In genomic region chr4:103385031-103385430, GRCm38 (mm10) we compare ENCODE assay signal across 20 mouse cellular contexts.
A peak's percentile ranks its signal among the peaks of the same experiment; 100 is the strongest.
DNase-seq lines count a peak whose midpoint lies in the region; ATAC-seq lines count a peak whose summit lies in the region.
"Had no signal": no experiment of that assay in that cellular context is flagged by ENCODE, and none has a peak within 500 bp of the region (broad histone marks: within the 10 kb centered on the region; RNA-seq: fewer than 3 reads in every experiment).

No protein-coding gene starts in this region.

- peak; percentile 14 for DNase-seq in adrenal gland, postnatal 10 days
- no peak for DNase-seq in adrenal gland, adult (ENCODE audit: inconsistent age in 2 of 2, low spot score in 1 of 2)
- no peak for DNase-seq in limb, embryonic 10.5 days (ENCODE audit: low spot score)
- peak; percentile 93 for DNase-seq in adipocyte (ENCODE audit: low spot score)
- DNase-seq in liver, embryonic 13.5 days = no peak
- no peak for DNase-seq in midbrain, embryonic 11.5 days (ENCODE audit: low spot score, missing footprints)
- no peak for DNase-seq in left cerebral cortex, postnatal 36 days (ENCODE audit: low spot score in 2 of 2)
- DNase-seq: adrenal gland, postnatal 25 days; cerebellum, adult 18-20 months; embryo, embryonic 11 days; gastrocnemius, postnatal 36 days; heart, adult 18-20 months; heart, postnatal 10 days had no signal

- no peak for ATAC-seq in limb, embryonic 12.5 days (ENCODE audit: insufficient number of reproducible peaks, insufficient read depth, low FRiP score, low TSS enrichment, low read depth)
- no peak for ATAC-seq in liver, embryonic 13.5 days (ENCODE audit: low read depth)
- no peak for ATAC-seq in midbrain, embryonic 11.5 days (ENCODE audit: low FRiP score)
- ATAC-seq: forebrain, embryonic 14.5 days had no signal

- H3K9ac ChIP-seq in limb, embryonic 12.5 days (replicated peaks) = no peak overlapping the region
- no peak overlapping the region for H3K9ac ChIP-seq in liver, embryonic 13.5 days
- no peak overlapping the region for H3K9ac ChIP-seq in midbrain, embryonic 11.5 days (ENCODE audit: low read length)
- H3K9ac ChIP-seq: embryonic facial prominence, embryonic 15.5 days; hindbrain, embryonic 14.5 days had no signal

- H3K9me3 ChIP-seq in limb, embryonic 12.5 days = no peaks in the 10 kb centered on the region
- no peaks in the 10 kb centered on the region for H3K9me3 ChIP-seq in limb, embryonic 10.5 days (replicated peaks)
- H3K9me3 ChIP-seq in liver, embryonic 13.5 days (replicated peaks) = no peaks in the 10 kb centered on the region
- no peaks in the 10 kb centered on the region for H3K9me3 ChIP-seq in midbrain, embryonic 11.5 days (ENCODE audit: control insufficient read depth, low read length)
- H3K9me3 ChIP-seq: embryonic facial prominence, embryonic 15.5 days; forebrain, embryonic 10.5 days; heart, embryonic 10.5 days had no signal

- H3K4me2 ChIP-seq in limb, embryonic 12.5 days = no peak overlapping the region
- no peak overlapping the region for H3K4me2 ChIP-seq in liver, embryonic 13.5 days
- H3K4me2 ChIP-seq in midbrain, embryonic 11.5 days = no peak overlapping the region
- H3K4me2 ChIP-seq: embryonic facial prominence, embryonic 15.5 days; hindbrain, embryonic 14.5 days had no signal

- H3K36me3 ChIP-seq in limb, embryonic 12.5 days = no peaks in the 10 kb centered on the region
- no peaks in the 10 kb centered on the region for H3K36me3 ChIP-seq in limb, embryonic 10.5 days
- no peaks in the 10 kb centered on the region for H3K36me3 ChIP-seq in liver, embryonic 13.5 days
- no peaks in the 10 kb centered on the region for H3K36me3 ChIP-seq in midbrain, embryonic 11.5 days (ENCODE audit: control insufficient read depth, insufficient read depth, low read length)
- H3K36me3 ChIP-seq: embryonic facial prominence, embryonic 15.5 days; forebrain, embryonic 10.5 days; heart, embryonic 10.5 days had no signal

- 0 out of 2 replicates have a peak, but pooled peaks cover 2% of the 10 kb centered on the region for H3K4me1 ChIP-seq in limb, embryonic 12.5 days (replicated peaks)
- H3K4me1 ChIP-seq in limb, embryonic 10.5 days = peaks cover 5% of the 10 kb centered on the region; the same call in 1 of the 2 replicates
- no peaks in the 10 kb centered on the region for H3K4me1 ChIP-seq in liver, embryonic 13.5 days (replicated peaks)
- no peaks in the 10 kb centered on the region for H3K4me1 ChIP-seq in midbrain, embryonic 11.5 days (ENCODE audit: control insufficient read depth, insufficient read depth, low read length)
- H3K4me1 ChIP-seq: embryonic facial prominence, embryonic 15.5 days; heart, embryonic 10.5 days had no signal

- 0 out of 2 replicates have a peak overlapping the region, but pooled peaks have one; percentile 5 for H3K27ac ChIP-seq in limb, embryonic 12.5 days
- no peak overlapping the region for H3K27ac ChIP-seq in limb, embryonic 10.5 days
- peak overlapping the region; percentile 78 for H3K27ac ChIP-seq in liver, embryonic 13.5 days
- no peak overlapping the region for H3K27ac ChIP-seq in midbrain, embryonic 11.5 days (ENCODE audit: low read depth, low read length)
- H3K27ac ChIP-seq: embryonic facial prominence, embryonic 15.5 days; forebrain, embryonic 10.5 days; heart, embryonic 10.5 days; hindbrain, embryonic 14.5 days had no signal

- no peak overlapping the region for H3K4me3 ChIP-seq in limb, embryonic 12.5 days (replicated peaks)
- no peak overlapping the region for H3K4me3 ChIP-seq in limb, embryonic 10.5 days
- H3K4me3 ChIP-seq in liver, embryonic 13.5 days (replicated peaks) = no peak overlapping the region
- H3K4me3 ChIP-seq in midbrain, embryonic 11.5 days (ENCODE audit: low read depth, low read length) = no peak overlapping the region
- H3K4me3 ChIP-seq: embryonic facial prominence, embryonic 15.5 days; erythroblast, embryonic 14.5 days; forebrain, embryonic 10.5 days; heart, embryonic 10.5 days had no signal

- 68% methylated on average over 4 of the region's 4 CpGs for WGBS in limb, embryonic 12.5 days
- WGBS in limb, embryonic 10.5 days = 80% methylated on average over 4 of the region's 4 CpGs
- WGBS in liver, embryonic 13.5 days (ENCODE audit: insufficient replicate concordance) = 54% methylated on average over 4 of the region's 4 CpGs
- 73% methylated on average over 4 of the region's 4 CpGs for WGBS in midbrain, embryonic 11.5 days

- no peaks in the 10 kb centered on the region for H3K27me3 ChIP-seq in limb, embryonic 12.5 days
- no peaks in the 10 kb centered on the region for H3K27me3 ChIP-seq in limb, embryonic 10.5 days (ENCODE audit: low read depth, poor library complexity, severe bottlenecking)
- H3K27me3 ChIP-seq in liver, embryonic 13.5 days = no peaks in the 10 kb centered on the region
- H3K27me3 ChIP-seq in midbrain, embryonic 11.5 days (ENCODE audit: control insufficient read depth, insufficient read depth, low read length) = no peaks in the 10 kb centered on the region
- H3K27me3 ChIP-seq: embryonic facial prominence, embryonic 15.5 days had no signal

- intact Hi-C loops in left cerebral cortex, postnatal 36 days (cut with DNase I) = no loop called here

Comparison
In these comparisons a context has a peak if more than half of its experiments do, and no peak if none do; other contexts are left out.
1. DNase-seq: peak in adrenal gland, postnatal 10 days (single experiment) and adipocyte (single experiment); none in adrenal gland, adult (0 of 2), limb, embryonic 10.5 days (single experiment), liver, embryonic 13.5 days (single experiment), midbrain, embryonic 11.5 days (single experiment) and left cerebral cortex, postnatal 36 days (0 of 2).
2. H3K27ac ChIP-seq: peak in limb, embryonic 12.5 days (single experiment) and liver, embryonic 13.5 days (single experiment); none in limb, embryonic 10.5 days (single experiment) and midbrain, embryonic 11.5 days (single experiment).